Mouse (Mus musculus) hindbrain, embryonic 11.5 days (tissue): Measurements from ENCODE around the gene Kcnmb3. TPM values are rescaled to one million over a fixed set of nuclear protein-coding genes. Genes with fewer than 3 reads are reported as not detected.
A peak's percentile ranks its signal among the peaks of the same experiment; 100 is the strongest.

Source experiments
- ATAC-seq: fragments of 200-750 bp; cut with Nextera tagmentation; 2 replicates; pipeline ENCODE4 v1.8.0; 2017; ENCODE audit warnings: mild to moderate bottlenecking, moderate TSS enrichment, moderate library complexity; ENCODE audit not compliant: low FRiP score
- DNase-seq: peaks from one replicate; pipeline ENCODE4 v3.0.0-alpha.2; 2015; ENCODE audit warnings: low spot score
- H3K27ac ChIP-seq: fragments of 300-500 bp; sonication (generic); 2 replicates; pipeline ENCODE4 v1.5.1; 2014; ENCODE audit warnings: mild to moderate bottlenecking, low read depth, low read length
- H3K27me3 ChIP-seq: fragments of 300-500 bp; sonication (generic); 2 replicates; pipeline ENCODE4 v1.6.1; 2014; ENCODE audit warnings: mild to moderate bottlenecking, low read length, moderate library complexity, mixed read lengths; ENCODE audit not compliant: control insufficient read depth, insufficient read depth
- H3K36me3 ChIP-seq: fragments of 300-500 bp; sonication (generic); 2 replicates; pipeline ENCODE4 v1.6.1; 2014; ENCODE audit warnings: mild to moderate bottlenecking, low read length, moderate library complexity, mixed read lengths; ENCODE audit not compliant: control insufficient read depth, insufficient read depth
- H3K4me1 ChIP-seq: fragments of 300-500 bp; sonication (generic); replicated peaks from 2 replicates; pipeline ENCODE4 v1.6.1; 2014; ENCODE audit warnings: low read length, mixed read lengths; ENCODE audit not compliant: control insufficient read depth, insufficient read depth
- H3K4me2 ChIP-seq: fragments of 300-500 bp; sonication (generic); replicated peaks from 2 replicates; pipeline ENCODE4 v1.6.1; 2014; ENCODE audit warnings: mild to moderate bottlenecking, low read depth, low read length
- H3K4me3 ChIP-seq: fragments of 300-500 bp; sonication (generic); 2 replicates; pipeline ENCODE4 v1.5.1; 2014; ENCODE audit warnings: low read depth, low read length
- H3K9ac ChIP-seq: fragments of 300-500 bp; sonication (generic); 2 replicates; pipeline ENCODE4 v1.6.1; 2014; ENCODE audit warnings: low read depth, low read length
- H3K9me3 ChIP-seq: fragments of 300-500 bp; sonication (generic); 2 replicates; pipeline ENCODE4 v1.6.1; 2016; ENCODE audit warnings: low read length; ENCODE audit not compliant: control insufficient read depth
- WGBS: fragments of 180-500 bp; shearing (Covaris S2); extraction: QIAGEN DNeasy Blood & Tissue Kit; methylation state at CpG from one replicate; pipeline ENCODE4 v1.1.7; 2014; 5-methylcytosine and 5-hydroxymethylcytosine counted together
- polyA plus RNA-seq: library from polyadenylated mRNA; unstranded; fragments of >200 nt; fragmentation: Nextera tagmentation; extraction: Ambion mirVana; gene quantifications from 2 replicates; pipeline ENCODE4 v1.2.1, GENCODE M21; 2014

Kcnmb3 gene
- polyA plus RNA-seq, 1 experiment from 2014 or later = 0.12 TPM

GRCm38 (mm10) chr3:32500346-32500745, 8.3 kb upstream of the Kcnmb3 start:
- H3K9me3 ChIP-seq = no peaks in the 10 kb centered on the region
- H3K4me1 ChIP-seq = 0 out of 2 replicates have a peak, but pooled peaks cover 2% of the 10 kb centered on the region
- no peaks in the 10 kb centered on the region for H3K36me3 ChIP-seq
- no peak for DNase-seq
- no peak overlapping the region for H3K4me2 ChIP-seq
- no peak overlapping the region for H3K4me3 ChIP-seq
- no peak overlapping the region for H3K9ac ChIP-seq
- ATAC-seq = no peak
- no peaks in the 10 kb centered on the region for H3K27me3 ChIP-seq
- H3K27ac ChIP-seq = no peak overlapping the region
- WGBS = 90% methylated on average over 2 of the region's 2 CpGs

- WGBS = 84% methylated on average over 1 of the region's 1 CpGs
Observed at GRCm38 (mm10) chr3:32496711-32497070, 4.7 kb upstream of the Kcnmb3 start.

GRCm38 (mm10) chr3:32495856-32496710, 4.1 kb upstream of the Kcnmb3 start:
- no peak overlapping the region for H3K4me2 ChIP-seq
- no peak overlapping the region for H3K27ac ChIP-seq
- no peak overlapping the region for H3K9ac ChIP-seq
- ATAC-seq (peak; percentile 60; the same call in 1 of the 2 replicates), DNase-seq (no peak)
- 0 out of 2 replicates have a peak, but pooled peaks cover 2% of the 10 kb centered on the region for H3K4me1 ChIP-seq
- H3K9me3 ChIP-seq = no peaks in the 10 kb centered on the region
- no peaks in the 10 kb centered on the region for H3K27me3 ChIP-seq
- H3K36me3 ChIP-seq = no peaks in the 10 kb centered on the region
- no peak overlapping the region for H3K4me3 ChIP-seq
- 51% methylated on average over 7 of the region's 8 CpGs for WGBS

More at GRCm38 (mm10) chr3:32496711-32497070, 4.7 kb upstream of the Kcnmb3 start:
- H3K4me3 ChIP-seq = no peak overlapping the region
- no peak overlapping the region for H3K9ac ChIP-seq
- H3K4me1 ChIP-seq = 0 out of 2 replicates have a peak, but pooled peaks cover 2% of the 10 kb centered on the region
- DNase-seq (no peak), ATAC-seq (no peak)
- no peaks in the 10 kb centered on the region for H3K9me3 ChIP-seq
- no peak overlapping the region for H3K27ac ChIP-seq
- H3K4me2 ChIP-seq = no peak overlapping the region
- no peaks in the 10 kb centered on the region for H3K27me3 ChIP-seq
- no peaks in the 10 kb centered on the region for H3K36me3 ChIP-seq

DNA sequence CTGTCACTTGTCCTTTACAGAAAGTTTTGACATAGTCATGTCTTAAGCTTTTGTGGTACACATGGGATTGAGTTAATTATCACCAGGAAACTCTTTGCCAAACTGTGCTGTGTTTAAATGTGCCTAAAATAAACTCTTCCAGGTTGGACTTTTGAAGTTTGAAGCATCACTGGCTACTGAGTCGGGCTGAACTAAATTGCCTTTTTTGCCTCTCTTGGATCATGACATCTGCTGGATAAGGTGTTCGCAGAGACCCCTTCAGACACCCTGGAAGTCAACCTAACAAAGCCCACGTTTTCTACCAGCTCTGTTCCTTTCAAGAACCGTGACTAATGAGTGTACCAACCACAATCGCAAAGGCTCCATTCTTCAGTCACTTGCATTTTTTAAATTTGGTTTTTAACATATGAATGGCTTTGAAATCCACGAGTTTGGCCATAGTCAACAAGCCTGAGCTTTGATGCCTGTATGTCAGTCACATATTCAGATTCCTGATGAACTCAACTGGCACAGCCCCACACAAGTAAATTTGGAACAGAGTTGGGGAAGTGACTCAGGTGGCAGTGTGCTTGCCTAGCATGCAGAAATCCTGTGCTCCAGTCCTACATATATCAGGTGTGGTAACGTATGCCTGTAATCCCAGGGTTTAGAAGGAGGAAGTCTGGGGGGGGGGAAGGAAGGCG, 3.2 kb upstream of the Kcnmb3 start:
- no peak overlapping the region for H3K27ac ChIP-seq
- no peak overlapping the region for H3K9ac ChIP-seq
- 49% methylated on average over 8 of the region's 8 CpGs for WGBS
- no peak overlapping the region for H3K4me3 ChIP-seq
- H3K4me1 ChIP-seq = 0 out of 2 replicates have a peak, but pooled peaks cover 2% of the 10 kb centered on the region
- ATAC-seq = 0 out of 2 replicates have a peak, but pooled peaks have one; percentile 25
- H3K9me3 ChIP-seq = no peaks in the 10 kb centered on the region
- DNase-seq = no peak
- H3K27me3 ChIP-seq = no peaks in the 10 kb centered on the region
- H3K4me2 ChIP-seq = no peak overlapping the region
- no peaks in the 10 kb centered on the region for H3K36me3 ChIP-seq

DNA sequence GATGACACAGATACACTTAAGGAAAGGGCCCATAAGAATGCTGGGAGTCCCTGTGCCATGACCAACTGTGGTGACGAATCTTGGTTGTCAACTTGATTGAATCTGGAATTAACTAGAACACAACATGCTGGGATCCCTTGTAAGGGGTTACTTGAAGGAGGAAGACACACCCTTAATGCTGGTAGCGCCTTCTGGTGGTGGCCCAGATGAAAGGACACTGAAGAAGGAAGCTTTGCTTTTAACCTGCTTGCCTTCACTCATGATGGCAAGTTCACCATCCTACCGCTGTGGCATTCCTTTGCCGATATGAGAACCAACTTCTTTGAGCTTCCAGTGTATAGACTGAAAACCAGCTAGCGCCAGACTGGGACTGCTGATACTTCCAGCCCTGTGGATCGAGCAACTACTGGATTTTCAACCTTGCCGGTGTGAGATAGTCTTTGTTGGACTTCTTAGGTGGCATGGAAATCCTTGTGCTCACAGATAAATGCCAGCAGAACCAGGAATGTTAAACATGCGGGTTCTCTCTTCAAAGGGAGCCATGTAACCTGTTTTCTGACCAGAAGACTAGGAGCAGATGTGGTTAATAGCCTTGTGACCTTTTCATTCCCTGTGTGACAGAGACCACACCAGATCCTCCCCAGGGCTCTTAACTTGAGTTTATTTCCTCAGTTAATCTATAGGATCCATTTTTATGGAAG, 2.5 kb upstream of the Kcnmb3 start:
- Histone ChIP-seq H3K9ac (no peak overlapping the region), H3K27ac (no peak overlapping the region), H3K27me3 (no peaks in the 10 kb centered on the region), H3K36me3 (no peaks in the 10 kb centered on the region), H3K4me3 (no peak overlapping the region), H3K9me3 (no peaks in the 10 kb centered on the region), H3K4me1 (0 out of 2 replicates have a peak, but pooled peaks cover 2% of the 10 kb centered on the region), H3K4me2 (no peak overlapping the region)
- no peak for DNase-seq
- WGBS = 87% methylated on average over 8 of the region's 8 CpGs
- ATAC-seq = no peak

- H3K4me2 ChIP-seq = no peak overlapping the region
- H3K4me3 ChIP-seq = no peak overlapping the region
- DNase-seq (no peak), ATAC-seq (no peak)
- H3K27me3 ChIP-seq = no peaks in the 10 kb centered on the region
- H3K9me3 ChIP-seq = no peaks in the 10 kb centered on the region
- H3K9ac ChIP-seq = no peak overlapping the region
- H3K4me1 ChIP-seq = 0 out of 2 replicates have a peak, but pooled peaks cover 2% of the 10 kb centered on the region
- no peak overlapping the region for H3K27ac ChIP-seq
- no peaks in the 10 kb centered on the region for H3K36me3 ChIP-seq
Observed at GRCm38 (mm10) chr3:32490928-32491315, 1.1 kb downstream of the Kcnmb3 start.

DNA sequence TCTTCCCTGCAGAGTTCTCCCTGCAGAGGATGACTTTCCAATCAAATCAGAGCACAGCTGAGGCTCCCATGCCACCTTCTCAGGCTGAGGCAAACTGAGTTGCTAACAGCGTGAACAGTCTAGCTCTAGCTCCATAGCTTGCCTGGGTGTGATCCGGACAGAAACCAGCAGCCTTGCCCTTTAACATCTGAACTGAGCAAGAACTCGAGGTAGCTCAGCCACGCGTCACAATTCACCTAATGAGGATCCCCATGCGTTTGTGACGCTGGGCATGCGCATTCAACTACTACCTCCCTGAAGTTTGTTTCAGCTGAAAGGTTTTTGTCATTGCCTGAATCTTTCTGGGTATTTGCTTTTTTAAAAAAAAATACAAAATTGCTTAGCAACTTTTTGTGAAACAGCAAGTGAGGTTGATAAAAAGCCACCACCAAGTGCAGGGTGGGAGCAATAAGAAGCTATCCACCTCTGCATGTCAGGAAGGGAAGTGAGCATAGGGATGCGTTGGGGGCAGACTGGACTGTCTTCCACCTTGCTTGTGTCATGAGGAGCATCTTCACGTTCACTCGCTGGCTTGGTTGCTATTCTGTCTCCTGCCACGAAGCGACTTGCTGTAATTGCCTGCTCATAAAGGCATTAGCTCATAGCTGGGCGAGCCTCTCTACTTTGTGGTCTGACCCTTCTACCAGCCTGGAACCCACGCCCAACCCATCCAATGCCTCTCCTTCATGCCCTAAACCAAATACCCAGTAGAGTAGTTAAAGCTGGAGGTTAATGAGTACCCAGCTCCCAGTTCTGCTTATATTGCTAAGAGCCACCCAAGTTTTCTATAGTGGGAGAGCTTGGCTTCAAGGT, 1.7 kb downstream of the Kcnmb3 start:
- Histone ChIP-seq H3K9ac (no peak overlapping the region), H3K9me3 (no peaks in the 10 kb centered on the region), H3K4me2 (no peak overlapping the region), H3K27ac (no peak overlapping the region), H3K36me3 (no peaks in the 10 kb centered on the region), H3K4me1 (no peaks in the 10 kb centered on the region), H3K27me3 (no peaks in the 10 kb centered on the region), H3K4me3 (no peak overlapping the region)
- WGBS = 79% methylated on average over 15 of the region's 15 CpGs
- no peak for DNase-seq
- no peak for ATAC-seq

- WGBS = 77% methylated on average over 6 of the region's 6 CpGs
- DNase-seq (no peak), ATAC-seq (no peak)
- Histone ChIP-seq H3K4me2 (no peak overlapping the region), H3K9ac (no peak overlapping the region), H3K4me1 (no peaks in the 10 kb centered on the region), H3K36me3 (no peaks in the 10 kb centered on the region), H3K27me3 (no peaks in the 10 kb centered on the region), H3K27ac (no peak overlapping the region), H3K4me3 (no peak overlapping the region), H3K9me3 (no peaks in the 10 kb centered on the region)
Observed at GRCm38 (mm10) chr3:32488172-32488571, 3.9 kb downstream of the Kcnmb3 start.
